Mouse (Mus musculus) brain, adult 2 months (tissue): ENCODE data around the gene 2900011O08Rik.
"Not testable (repeated sequence)": the region's sequence is repeated elsewhere in the genome, so short reads cannot be mapped to it uniquely, and the experiment has no call there.

ENCODE experiments used
- DNase-seq: peaks from one replicate; pipeline ENCODE4 v3.0.0; 2011; ENCODE audit warnings: low read depth, low spot score

Gene 2900011O08Rik

DNA sequence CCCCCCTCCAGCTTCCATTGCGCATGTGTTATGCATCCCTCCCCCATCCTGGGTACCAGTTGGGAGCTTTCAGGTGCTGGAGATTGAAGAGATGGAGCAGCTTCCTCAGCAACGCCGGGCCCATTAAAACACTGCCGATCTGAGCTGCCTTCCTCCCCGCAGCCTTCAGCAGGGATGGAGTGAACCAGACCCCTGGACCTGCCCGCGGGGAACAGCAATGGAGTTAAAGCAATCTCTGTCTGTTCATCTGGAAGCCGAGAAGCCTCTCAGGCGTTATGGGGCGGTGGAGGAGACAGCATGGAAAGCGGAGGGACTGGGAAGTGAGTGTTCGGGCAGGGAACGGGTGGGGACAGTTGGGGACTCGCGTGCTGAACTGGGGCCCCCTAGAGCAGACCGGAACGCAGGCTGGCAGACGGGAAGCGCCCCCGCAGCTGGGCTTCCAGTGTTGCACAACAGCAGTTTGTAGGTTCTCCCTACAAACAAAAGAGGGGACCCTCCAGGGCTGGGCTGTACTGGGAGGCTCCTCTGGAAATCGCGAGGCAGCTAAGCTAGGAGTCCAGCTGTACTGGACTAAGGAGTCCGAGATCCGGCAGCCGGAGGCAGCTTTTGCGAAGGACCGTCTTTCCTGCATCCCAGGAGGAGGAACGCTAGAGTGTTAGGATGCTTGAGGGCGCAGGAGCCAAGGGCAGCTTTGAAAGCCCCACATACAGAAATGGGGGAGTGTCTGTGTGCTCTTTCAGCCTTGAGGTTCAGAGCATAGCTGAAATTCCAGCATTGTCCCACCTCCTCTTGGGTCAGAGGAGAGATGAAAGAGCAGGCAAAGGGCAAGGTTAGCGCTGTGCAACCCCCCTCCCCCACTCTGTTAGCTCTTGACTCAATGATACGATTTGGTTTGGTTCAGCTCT is at the start of gene 2900011O08Rik, which contains the start of gene Ifitm7:
Gene 2900011O08Rik (plus strand): TSS at position 31 of the 905 bp plus-strand sequence.
Gene Ifitm7 (minus strand): TSS at position 315 of the 905 bp plus-strand sequence.
- peak; percentile 92 for DNase-seq

DNA sequence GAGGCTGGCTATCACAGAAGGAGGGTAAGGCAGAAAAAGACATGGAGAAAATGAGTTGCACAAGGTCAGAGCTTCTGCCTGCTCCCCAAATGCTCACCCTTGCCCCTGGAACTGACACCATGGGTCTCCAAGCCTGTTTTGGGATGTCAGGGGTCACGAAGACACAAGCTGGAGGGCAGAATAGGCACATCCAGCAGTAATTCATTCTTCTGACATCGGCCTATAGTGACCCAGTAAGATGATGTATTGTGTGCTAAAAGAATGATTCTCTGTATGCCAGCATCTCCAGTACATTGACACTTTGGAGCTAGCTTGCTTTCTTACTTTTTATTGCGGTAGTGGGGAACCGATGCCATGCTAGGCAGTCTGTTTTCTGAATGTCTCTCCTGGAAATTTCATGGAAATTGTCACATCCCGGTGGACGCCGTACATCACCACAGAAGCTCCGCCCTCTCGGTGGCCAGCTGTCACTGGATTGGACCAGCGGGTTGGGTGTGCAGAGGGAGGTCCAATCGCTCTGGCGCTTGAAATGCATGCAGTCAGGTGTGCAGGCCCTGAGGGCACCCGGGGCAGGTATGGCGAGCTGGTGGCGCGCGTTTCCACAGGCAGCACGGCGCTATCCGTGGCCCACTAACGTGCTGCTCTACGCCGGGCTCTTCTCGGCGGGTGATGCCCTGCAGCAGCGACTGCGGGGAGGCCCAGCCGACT is 46.1 kb upstream of the 2900011O08Rik start:
- DNase-seq = peak; percentile 98

DNA sequence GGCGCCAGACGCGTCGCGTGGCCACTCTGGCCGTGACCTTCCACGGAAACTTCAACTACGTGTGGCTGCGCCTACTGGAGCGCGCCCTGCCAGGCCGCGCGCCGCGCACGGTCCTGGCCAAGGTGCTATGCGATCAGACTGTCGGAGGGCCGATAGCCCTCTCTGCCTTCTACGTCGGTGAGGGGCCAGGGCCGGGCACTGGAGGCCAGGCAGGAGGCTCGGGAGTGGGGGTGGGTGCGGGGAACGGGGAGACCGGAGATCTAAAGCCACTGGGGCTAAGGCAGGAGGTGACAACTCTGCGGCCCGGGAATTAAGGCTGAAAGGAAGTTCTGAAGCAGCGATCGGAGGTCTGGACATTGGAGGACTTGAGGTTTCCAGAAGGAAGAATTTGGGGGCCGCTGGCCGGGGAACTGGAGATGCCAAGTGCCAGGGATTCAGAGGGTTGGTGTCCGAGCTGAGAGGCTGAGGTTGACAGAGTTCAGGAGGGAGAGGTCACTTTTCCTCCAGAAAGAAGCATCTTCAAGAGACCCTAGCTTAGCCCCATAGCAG is 45.5 kb upstream of the 2900011O08Rik start:
- DNase-seq = no peak

DNA sequence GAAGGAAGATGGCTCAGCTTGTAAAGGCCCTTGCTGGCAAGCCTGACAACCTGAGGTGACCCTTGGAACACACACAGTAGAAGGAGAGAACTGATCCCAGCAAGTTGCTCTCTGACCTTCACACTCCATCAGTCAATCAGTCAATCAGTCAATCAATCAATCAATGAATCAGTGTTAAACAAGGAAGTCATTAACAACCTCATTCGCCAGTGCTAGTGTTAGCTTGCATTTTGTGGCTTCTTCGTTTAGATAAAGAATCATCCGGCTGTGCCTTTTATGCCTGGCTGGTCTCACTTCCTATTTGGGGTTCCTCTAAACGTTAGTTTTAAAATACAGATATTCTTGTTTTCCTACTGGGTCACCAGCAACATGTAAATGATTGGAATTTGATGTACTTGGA is 42.2 kb upstream of the 2900011O08Rik start:
- no peak for DNase-seq

DNA sequence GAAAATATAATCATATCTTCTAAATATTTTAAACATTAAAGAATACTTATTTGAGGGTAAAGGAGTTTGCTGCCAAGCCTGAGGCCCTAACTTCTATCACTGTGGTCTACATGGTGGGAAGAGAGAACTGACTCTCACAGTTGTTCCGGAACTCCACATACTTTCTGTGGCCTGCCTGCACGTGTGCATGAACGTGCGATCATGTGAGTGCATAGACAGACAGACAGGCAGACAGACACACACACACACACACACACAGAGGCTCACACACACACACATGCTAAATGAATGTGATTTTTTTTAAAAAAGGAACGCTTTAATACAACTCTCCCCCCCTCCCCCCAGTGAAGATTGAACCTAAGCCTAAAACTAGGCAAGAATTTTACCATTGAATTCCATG is 41.7 kb upstream of the 2900011O08Rik start:
- no peak for DNase-seq

DNA sequence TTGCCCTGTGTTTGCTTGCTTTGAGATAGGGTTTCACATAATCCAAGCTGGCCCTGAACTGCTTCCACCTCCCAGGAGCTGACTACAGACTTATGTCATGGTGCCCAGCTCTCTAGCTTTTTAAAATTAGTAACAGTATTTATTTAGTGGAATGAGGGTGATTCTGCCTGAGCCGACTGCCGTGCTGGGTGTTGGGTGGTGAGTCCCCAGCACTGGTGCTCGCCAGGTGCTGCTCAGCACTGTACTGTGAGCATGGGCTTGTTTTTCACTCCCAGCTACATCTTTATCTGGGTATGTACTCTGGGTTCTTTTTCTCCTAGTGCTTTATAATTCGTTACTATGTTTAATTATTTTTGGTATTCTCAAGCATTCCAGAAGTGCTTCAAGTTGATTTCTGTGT is 41.3 kb upstream of the 2900011O08Rik start:
- no peak for DNase-seq

DNA sequence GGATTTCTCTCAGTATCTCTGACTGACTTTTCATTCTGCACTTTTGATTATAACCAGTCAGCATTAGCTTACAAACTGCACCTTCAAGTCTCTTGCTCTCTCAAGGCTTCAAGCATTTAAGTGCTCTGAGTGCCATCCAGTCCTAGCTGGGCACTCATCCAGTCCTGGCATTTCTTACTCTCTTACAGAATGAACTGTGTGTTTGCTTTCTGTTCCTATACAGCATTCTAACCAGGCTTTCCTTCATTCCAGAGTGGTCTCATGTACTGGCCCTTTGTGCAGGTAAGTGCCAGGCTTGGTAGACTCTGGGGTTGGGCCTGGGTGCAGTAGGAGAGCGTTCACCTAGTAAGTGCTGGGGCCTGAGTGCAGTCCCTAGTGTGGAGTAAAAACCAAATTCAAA is 40.1 kb upstream of the 2900011O08Rik start:
- no peak for DNase-seq

DNA sequence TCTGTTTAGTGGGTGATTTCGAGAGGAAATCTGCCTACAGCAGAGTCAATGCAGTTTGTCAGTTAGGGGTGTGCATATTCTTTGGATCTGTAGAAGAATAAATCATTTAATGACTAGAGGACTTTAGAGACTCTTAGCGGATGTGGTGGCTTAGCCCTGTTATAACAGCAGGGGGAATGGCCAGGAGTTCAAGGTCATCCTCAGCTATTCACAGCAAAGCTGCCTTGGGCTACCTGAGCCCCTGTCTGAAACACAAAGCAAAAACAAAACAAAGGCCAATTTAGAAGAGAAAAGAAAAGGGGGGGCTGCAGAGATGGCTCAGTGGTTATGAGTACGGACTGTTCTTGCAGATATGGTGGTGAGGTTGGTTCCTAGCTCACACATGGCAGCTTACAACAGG is 35.2 kb upstream of the 2900011O08Rik start:
- no peak for DNase-seq

DNA sequence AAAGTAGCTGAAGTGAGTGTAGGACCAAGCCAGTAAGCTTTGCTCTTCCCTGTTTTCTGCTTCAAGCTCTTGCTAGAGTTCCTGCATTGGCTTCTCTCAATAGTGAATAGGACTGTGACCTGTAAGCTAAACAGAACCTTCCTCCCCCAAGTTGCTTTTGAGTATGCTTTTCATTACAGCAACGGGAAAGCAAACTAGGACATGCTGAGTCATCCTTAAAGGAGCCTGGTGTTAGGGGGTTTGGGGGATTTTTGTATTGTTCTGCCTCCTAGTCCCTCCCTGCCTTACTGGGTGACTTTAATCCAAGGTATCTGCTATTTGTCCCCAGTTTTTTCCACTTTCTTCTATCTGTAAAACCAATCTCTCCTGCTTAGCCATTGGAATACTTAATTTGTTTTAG is 24.4 kb upstream of the 2900011O08Rik start:
- DNase-seq = no peak

DNA sequence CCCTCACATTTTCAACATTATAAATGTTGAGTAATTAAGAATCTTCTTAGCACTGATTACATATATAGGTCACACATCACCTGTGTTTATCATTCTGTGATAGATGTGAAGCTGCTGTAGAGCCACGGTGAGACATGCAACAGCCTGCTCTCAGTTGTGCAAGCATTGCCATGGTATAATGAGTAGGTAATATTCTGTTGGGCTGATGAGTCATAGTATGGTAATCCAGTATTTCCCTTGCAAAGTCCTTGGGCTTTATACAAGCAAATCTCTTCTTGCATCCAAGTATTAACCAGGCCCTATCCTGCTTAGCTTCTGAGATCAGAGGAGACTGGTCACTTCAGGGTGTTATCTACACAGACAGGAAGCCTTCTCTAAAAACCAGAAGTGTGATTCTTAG is 17.3 kb upstream of the 2900011O08Rik start:
- no peak for DNase-seq

DNA sequence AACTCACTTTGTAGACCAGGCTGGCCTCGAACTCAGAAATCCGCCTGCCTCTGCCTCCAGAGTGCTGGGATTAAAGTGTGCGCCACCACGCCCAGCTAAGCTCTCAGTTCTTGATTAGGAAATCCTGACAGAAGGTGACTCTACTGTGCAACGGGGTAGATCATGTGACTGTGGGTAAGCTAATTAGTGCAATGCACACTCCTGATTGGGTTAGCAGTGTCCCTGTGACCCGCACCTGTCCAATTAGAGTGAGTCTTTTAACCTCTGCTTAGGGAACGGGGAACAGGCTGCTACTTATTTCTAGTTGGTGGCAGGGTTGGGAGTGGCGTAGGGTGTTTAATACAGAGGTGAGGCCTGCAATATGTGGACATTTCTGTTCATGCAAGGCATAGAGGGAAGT is 14.4 kb upstream of the 2900011O08Rik start:
- no peak for DNase-seq

DNA sequence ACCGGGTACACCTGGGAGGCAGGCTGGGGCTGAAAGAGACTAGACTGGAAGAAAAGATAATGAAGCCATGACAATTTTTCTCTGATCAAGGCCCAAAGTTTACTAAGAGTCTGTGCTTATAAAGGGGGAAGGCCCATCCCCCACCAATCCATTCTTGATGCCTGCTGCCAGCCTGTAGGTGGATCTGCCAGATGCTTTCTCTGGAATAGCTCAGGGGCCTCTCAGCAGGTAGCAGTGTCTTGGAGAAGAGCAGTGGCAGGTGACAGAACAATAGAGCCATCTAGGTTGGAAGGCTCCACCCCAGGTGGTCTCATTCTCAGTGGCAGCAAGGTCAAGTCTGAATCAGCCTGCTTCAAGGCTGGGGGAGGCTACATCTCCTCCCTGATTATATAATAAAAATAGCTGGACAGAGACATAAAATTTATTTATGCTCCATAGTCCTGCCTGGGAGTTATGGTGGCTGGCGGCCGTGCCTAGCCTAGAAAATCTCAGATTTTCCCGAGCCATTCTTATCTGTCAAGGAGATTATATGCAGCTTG is 10.0 kb upstream of the 2900011O08Rik start:
- not testable (repeated sequence) for DNase-seq

DNA sequence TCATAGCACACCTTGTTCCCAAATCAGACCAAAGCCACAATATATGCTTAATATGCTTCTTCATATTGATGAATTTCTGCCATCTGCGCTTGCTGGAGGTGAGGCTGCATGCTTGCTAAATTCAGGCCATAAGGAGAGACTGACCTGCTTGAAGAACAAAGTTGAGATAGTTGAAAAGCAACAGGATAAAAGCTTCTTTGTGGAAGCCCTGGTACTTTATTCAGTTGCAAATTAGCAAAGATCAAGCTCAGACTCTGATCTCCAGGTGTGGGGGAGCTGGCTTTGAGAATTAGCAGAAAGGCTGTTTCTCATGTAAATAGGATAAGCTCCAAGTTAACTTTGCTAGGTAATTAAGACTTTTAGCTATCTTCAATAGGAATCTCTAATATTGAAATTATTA is 9.4 kb upstream of the 2900011O08Rik start:
- not testable (repeated sequence) for DNase-seq

DNA sequence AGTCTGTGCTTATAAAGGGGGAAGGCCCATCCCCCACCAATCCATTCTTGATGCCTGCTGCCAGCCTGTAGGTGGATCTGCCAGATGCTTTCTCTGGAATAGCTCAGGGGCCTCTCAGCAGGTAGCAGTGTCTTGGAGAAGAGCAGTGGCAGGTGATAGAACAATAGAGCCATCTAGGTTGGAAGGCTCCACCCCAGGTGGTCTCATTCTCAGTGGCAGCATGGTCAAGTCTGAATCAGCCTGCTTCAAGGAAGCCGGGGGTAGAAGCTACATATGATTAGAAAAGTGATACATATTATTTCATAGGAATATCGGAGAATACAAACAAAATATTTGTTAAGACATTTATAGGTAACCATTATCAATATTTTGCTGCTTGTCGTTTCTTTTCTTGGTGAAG is 4.7 kb upstream of the 2900011O08Rik start:
- DNase-seq = not testable (repeated sequence)

DNA sequence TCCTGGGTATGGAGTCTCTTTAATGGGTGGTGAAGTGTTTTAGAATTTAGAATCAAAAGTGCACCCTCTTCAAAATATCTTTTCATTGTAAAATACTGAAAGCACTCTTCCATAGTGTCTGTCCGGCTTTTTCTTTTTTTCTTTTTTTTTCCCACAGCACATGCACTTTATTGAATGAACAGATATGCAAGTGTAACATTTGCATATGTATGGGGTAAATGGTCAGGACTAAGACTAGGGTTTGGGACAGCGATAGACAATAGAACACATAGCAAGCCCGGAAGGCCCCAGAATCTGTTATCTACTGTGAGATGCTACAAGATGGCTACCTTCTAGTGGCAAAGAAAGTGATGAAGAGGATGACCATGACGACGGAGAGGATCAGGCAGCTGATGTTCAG is 3.2 kb upstream of the 2900011O08Rik start:
- DNase-seq = no peak

DNA sequence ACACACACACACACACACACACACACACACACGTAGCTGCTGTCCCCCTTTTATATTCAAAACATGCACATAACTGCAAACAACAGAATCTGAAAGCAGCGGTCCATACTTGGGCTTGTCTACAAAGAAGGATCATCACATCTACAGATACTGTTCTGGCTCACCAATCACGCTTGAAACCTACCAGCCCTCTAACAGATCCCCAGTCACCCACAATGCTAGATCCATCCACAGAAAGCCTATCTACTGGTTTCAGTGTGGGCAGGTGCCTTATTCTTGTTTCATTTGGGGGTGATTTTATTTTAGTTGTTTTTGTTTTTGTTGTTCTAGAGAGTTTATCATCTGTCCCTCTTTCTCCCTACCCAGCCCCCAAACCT is 219 bp upstream of the 2900011O08Rik start:
- no peak for DNase-seq

DNA sequence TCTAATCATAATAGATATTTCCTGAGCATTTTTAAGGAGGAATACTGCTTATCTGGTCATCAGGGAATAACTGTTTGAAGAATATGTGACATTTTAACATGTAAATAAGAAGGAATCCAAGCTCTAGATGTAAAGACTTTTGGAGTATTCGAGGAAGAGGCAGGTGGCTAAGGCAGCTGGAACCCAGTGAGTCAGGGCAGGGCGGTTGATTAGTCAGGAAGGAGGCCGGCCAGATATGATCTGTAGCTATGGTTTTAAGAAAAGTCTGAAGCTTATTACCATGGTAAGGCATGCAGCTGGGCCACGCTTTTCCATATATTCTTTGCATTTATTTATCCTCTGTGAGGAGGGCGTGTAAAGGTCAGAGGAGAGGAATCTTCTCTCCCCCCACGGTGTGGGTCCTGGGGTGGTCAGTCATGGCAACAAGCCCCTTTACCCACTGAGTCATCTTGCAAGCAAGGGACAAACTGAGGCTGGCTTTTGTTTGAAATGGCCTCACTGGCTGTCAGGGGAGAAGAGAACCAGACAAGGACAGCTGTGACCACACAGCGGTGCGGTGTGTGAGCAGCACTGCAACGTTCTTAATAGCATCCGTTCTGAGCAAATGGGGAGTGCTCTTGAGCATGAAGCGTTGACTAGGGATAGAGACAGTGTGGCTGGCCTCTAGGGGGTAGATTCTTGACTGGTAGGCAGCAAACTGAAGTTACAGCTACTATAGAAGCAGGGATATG is 6.3 kb downstream of the 2900011O08Rik start:
- peak; percentile 55 for DNase-seq

DNA sequence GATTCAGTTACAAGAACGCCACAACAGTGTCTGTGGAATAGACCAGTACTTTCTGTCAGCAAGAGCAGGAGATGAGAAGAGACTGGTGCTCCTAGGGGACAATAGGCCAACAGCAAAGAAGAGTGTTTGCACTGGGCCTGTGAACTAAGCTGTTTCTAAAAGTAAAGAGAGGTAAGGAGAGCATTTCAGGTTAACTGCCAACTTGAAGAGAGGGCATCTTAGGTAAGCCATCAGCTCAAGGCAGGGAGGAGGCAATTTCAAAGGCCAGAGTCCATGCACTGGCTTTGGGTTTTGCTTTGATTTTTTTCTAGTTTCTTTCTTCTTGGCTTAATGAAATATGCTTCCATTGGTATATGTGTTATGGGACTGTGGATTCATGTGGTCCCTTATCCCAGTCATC is 7.7 kb downstream of the 2900011O08Rik start:
- no peak for DNase-seq

DNA sequence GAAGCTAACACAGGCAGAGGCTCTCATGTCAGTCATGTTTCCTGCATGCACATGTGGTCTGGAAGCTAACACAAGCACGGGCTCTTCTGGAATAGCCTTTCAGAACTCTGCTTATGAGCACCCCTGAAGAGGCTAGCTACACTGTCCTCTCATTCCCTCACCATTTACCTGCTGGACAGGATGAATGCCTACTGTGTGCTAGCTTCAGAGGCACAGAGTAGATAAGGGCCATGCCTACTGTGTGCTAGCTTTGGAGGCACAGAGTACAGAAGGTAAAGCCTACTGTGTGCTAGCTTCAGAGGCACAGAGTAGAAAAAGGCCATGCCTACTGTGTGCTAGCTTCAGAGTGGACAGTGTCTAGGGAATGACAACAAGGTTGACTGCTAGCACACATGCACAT is 8.1 kb downstream of the 2900011O08Rik start:
- no peak for DNase-seq

DNA sequence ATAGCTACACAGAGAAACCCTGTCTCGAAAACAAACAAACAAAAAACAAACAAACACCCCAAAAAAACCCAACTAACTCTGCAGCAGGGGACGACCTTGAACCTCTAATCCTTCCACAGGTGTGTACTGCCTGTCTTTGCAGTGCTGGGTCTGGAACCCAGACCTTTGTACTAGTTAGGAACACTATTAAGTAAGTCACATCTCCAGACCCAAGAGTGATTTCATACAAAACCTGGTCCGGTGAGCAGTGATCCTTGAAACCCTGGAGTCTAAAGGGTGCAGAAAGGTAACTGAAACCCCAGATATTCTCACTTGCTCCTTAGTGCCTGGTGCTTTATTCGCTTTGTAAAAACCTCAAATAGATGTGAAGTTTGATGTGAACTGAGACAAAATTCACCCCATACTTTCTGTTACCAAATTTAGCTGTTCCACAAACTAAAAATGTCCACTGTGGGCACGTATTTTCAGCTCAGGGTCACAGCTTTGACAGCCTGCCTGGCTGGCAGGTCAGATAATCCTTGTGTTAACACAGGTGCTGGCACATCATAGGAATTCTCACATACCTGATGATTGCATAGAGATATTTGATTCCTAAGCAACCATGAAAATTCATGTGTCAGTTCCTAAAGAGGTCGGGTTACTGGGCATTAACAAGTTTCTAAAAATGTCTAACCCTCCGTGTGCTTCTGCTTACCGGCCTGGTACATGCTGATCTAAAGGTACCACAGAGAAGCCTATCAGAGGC is 17.2 kb downstream of the 2900011O08Rik start:
- DNase-seq = no peak

DNA sequence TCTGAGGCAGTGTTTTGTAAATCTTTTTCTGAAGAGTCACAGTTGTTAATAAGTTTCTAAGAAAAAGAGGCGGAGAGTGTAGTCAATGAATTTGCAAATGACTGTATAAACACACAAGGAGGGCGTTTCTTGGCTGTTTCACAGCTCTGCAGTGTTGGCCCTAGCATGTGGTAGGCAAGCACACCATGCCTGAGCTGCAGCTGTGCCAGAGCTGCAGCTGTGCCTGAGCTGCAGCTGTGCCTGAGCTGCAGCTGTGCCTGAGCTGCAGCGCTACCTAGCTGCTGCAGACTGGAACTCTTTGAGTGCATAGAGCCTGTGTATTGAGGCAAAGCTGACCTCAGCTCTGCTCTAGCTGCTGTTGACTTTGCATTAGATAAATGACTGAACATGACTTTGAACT is 17.8 kb downstream of the 2900011O08Rik start:
- DNase-seq = peak; percentile 55
